Mouse (Mus musculus) left cerebral cortex, adult 11 months (tissue): ENCODE measurements around the gene Llph.

Source experiments
- DNase-seq: peaks from one replicate; pipeline ENCODE4 v3.0.0; 2022; ENCODE audit warnings: low spot score

Llph gene

DNA sequence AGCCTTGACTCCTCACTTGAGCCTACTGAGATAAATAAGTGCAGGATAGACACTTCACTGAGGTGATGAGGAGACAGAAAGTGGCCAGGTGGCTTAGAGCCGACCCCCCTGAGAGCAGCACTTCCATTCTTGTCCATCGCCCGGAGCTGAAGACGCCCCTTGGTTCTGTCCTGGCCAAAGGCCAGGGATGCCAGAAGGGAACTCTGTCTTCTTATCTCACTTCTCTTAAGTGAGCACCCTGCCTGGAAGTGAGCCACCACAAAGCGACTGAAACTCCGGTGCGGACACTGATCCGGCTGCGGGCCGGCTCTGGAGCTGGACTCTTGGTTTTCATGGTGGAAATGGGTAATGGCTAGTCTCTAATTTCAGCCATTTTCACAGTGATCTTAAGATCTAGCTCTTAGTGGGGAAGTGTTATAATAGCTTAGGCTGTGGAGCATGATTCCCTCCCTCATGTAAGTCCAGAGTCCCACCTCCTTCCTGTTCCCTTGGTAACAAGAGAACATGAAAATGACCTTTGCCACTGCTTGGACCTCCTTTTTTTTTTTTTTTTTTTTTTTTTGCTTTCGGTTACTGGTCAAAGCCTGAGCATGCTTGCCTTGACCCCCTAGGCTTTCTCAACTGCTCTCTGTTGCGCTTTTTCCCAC lies 52.7 kb downstream of the Llph start:
- no peak for DNase-seq

DNA sequence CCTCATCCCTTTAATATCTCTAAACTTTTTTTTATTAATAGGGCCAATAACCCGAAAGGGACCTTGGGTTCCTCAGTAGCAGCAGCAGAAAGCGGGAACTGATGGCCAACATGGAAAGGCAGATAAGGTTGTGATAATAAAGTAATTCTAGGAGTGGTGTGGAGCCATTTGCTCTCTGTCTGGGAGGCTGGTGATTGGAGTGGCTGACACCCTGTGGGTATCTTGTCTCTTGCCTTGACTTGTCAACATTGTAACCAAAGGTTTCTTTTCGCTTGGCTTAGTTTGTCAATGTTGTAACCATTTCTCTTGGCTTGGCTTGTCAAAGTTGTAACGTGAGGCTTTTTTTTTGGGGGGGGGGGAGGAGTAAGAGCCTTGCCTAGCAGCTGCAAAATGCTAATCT lies 53.5 kb downstream of the Llph start:
- no peak for DNase-seq

DNA sequence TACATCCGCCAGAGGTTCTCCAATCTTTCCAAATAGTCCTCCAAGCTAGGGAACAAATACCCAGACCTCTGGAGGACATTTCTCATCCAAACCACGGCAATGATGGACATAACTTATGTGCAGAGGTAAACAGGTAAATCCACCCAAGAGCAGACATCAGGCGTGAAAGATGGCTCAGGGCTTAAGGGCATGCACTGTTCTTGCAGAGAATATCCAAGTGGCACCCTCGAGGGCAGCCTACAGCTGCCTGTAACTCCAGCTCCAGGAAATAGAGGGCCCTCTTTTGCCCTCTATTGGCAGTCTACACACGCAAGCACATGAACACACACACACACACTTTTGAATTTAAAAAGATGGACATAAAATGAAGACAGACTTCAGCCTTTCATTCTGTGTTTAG lies 54.8 kb downstream of the Llph start:
- DNase-seq: no peak
